Mouse (Mus musculus) small intestine, adult 2 months (tissue): ENCODE measurements around the gene Cib1. TPM values are rescaled to one million over a fixed set of nuclear protein-coding genes. Genes with fewer than 3 reads are reported as not detected.

Source experiments
- H3K27ac ChIP-seq: fragments of 200-500 bp; 2 replicates; pipeline ENCODE4 v1.5.1; 2012; ENCODE audit warnings: low read depth, low read length, control low read depth, inconsistent platforms; ENCODE audit not compliant: insufficient read depth
- H3K27me3 ChIP-seq: fragments of 200-500 bp; 2 replicates; pipeline ENCODE4 v1.6.1; 2012; ENCODE audit warnings: mild to moderate bottlenecking, moderate library complexity, low read length, inconsistent platforms; ENCODE audit not compliant: control insufficient read depth, insufficient read depth
- H3K36me3 ChIP-seq: fragments of 200-500 bp; 2 replicates; pipeline ENCODE4 v1.6.1; 2012; ENCODE audit warnings: mild to moderate bottlenecking, low read length, control low read depth, inconsistent platforms; ENCODE audit not compliant: control insufficient read depth, insufficient read depth
- H3K4me1 ChIP-seq: fragments of 200-500 bp; 2 replicates; pipeline ENCODE4 v1.6.1; 2012; ENCODE audit warnings: low read length, inconsistent platforms, mixed read lengths; ENCODE audit not compliant: control insufficient read depth, insufficient read depth, insufficient read length
- H3K4me3 ChIP-seq: fragments of 200-500 bp; 2 replicates; pipeline ENCODE4 v1.5.1; 2012; ENCODE audit warnings: low read depth, mild to moderate bottlenecking, control low read depth, inconsistent platforms, low read length, moderate library complexity
- CTCF ChIP-seq: fragments of 200-500 bp; IDR thresholded peaks from 2 replicates; pipeline ENCODE4 v1.5.1; 2012; ENCODE audit warnings: low read depth, mild to moderate bottlenecking, control low read depth, inconsistent platforms, low read length, moderate library complexity, mixed read lengths; ENCODE audit not compliant: insufficient replicate concordance, insufficient read length; ENCODE audit errors: extremely low read depth
- POLR2A ChIP-seq: fragments of 200-500 bp; IDR thresholded peaks from 2 replicates; pipeline ENCODE4 v1.6.1; 2012; ENCODE audit warnings: low read depth, mild to moderate bottlenecking, control low read depth, inconsistent platforms, low read length, moderate library complexity
- WGBS: fragments of 180-500 bp; shearing (Covaris S2); methylation state at CpG from one replicate; pipeline ENCODE4 v1.1.7; 2018; 5-methylcytosine and 5-hydroxymethylcytosine counted together
- polyA plus RNA-seq: library from polyadenylated mRNA; depleted of rRNA; stranded (reverse); fragments of >200 nt; gene quantifications from 2 replicates; pipeline ENCODE4 v1.2.3, GENCODE M21; 2012

The Cib1 gene
- polyA plus RNA-seq, 1 experiment = 530 TPM

GRCm38 (mm10) chr7:80197941-80198778, 34.5 kb downstream of the Cib1 start:
- Histone ChIP-seq H3K4me3 (peak overlapping the region; percentile 81), H3K4me1 (peaks cover 42% of the 10 kb centered on the region), H3K36me3 (peaks cover 33% of the 10 kb centered on the region), H3K27ac (peak overlapping the region; percentile 76), H3K27me3 (no peaks in the 10 kb centered on the region)
- under 1% methylated on average over 74 of the region's 74 CpGs for WGBS
- TF ChIP-seq POLR2A = 0 out of 2 replicates have a peak, but pooled peaks have one; percentile 5
- TF ChIP-seq CTCF = no peak

GRCm38 (mm10) chr7:80197371-80197770, 35.2 kb downstream of the Cib1 start:
- Histone ChIP-seq H3K27me3 (no peaks in the 10 kb centered on the region), H3K36me3 (peaks cover 29% of the 10 kb centered on the region), H3K4me3 (no peak overlapping the region), H3K27ac (peak overlapping the region; percentile 76), H3K4me1 (peaks cover 37% of the 10 kb centered on the region)
- 16% methylated on average over 4 of the region's 4 CpGs for WGBS
- TF ChIP-seq CTCF = no peak; the same call in 1 of the 2 replicates
- TF ChIP-seq POLR2A = no peak

DNA sequence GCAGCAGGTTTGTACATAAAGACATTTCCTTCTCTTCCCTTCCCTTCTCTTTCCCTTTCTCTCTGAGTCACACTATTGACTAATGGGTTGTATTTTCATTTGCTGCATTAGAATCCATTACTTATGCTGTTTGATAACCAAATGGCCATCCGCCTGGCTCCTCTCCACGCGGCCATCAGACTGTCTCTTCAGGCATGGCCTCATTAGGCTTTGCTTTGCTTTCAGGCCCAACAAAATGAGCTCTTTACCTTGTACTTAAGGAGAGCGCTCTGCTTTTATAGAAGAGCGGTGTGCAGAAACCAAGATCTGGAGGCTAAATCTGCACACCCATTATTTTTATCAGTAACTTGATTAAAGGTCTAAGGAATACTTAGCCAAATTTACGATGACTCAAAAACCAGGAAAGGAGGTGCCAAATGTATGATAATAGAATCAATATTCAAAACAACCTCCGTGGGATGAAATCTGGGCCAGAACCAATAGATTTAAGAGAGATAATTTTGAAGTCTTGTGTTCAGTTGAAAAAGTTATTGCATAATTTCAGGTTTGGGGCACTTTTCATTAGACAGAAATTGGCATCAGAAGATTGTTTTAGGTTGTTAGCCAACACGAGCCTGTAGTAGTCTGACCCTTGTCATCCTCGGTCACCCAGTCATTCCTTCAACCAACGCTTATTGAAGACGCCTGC, 36.9 kb downstream of the Cib1 start:
- Histone ChIP-seq H3K27me3 (no peaks in the 10 kb centered on the region), H3K4me1 (peaks cover 42% of the 10 kb centered on the region), H3K4me3 (no peak overlapping the region), H3K36me3 (peaks cover 15% of the 10 kb centered on the region), H3K27ac (0 out of 2 replicates have a peak overlapping the region, but pooled peaks have one; percentile 3)
- TF ChIP-seq POLR2A (no peak), CTCF (no peak)
- WGBS = 52% methylated on average over 10 of the region's 11 CpGs

GRCm38 (mm10) chr7:80195146-80195545, 37.5 kb downstream of the Cib1 start:
- peaks cover 45% of the 10 kb centered on the region for H3K4me1 ChIP-seq
- H3K27ac ChIP-seq = no peak overlapping the region
- TF ChIP-seq POLR2A (no peak), CTCF (no peak)
- H3K36me3 ChIP-seq = peaks cover 12% of the 10 kb centered on the region
- no peaks in the 10 kb centered on the region for H3K27me3 ChIP-seq
- WGBS = 93% methylated on average over 5 of the region's 5 CpGs
- no peak overlapping the region for H3K4me3 ChIP-seq

GRCm38 (mm10) chr7:80193941-80194739, 38.5 kb downstream of the Cib1 start:
- 78% methylated on average over 13 of the region's 13 CpGs for WGBS
- peaks cover 42% of the 10 kb centered on the region for H3K4me1 ChIP-seq
- H3K4me3 ChIP-seq = no peak overlapping the region
- H3K27me3 ChIP-seq = no peaks in the 10 kb centered on the region
- H3K36me3 ChIP-seq = peaks cover 7% of the 10 kb centered on the region
- TF ChIP-seq CTCF = no peak
- no peak for TF ChIP-seq POLR2A
- H3K27ac ChIP-seq = no peak overlapping the region; the same call in 1 of the 2 replicates

DNA sequence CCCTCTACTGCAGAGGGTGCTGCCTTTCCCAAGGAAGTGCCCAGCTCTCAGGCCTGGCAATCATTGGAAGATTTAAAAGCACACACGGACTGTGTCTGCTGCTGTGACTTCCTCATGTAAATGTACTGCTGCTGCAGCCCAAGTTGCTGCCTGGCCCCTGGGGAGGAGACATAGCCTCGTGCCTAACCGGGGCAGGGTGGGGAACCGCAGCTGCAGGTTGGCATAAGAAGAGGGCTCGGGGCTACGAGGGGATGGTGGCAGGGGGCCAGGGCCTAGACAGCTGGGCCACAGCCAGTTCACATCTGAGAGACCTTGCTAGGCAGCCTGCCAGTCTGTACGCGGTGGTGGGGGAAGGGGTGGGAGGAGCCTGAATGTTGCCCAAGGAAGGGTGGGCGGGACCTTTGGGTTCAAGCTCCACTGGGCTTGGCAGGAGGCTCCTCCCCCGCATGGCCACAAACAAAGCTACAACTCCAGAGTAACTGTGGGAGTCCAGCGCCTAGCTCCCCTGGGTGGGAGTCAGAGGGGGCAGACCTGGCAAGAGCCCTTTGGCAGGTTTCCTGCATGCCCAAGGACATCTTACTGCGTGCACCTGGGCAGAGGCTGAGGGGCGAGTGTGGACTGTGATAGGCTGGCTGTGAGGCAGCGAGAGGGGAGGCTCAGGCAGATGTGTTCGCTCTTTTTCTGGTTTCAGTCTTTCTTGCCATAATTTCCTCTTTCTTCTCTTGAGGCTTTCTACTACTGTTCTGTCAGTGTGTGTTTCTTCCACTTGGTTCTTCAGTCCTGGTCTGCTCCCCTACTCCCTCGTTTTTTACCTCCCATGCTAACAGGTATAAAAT, 40.2 kb downstream of the Cib1 start:
- Histone ChIP-seq H3K4me1 (peaks cover 42% of the 10 kb centered on the region), H3K27ac (peak overlapping the region; percentile 90)
- WGBS = 4% methylated on average over 16 of the region's 16 CpGs

More for the DNA sequence above, 40.2 kb downstream of the Cib1 start:
- TF ChIP-seq CTCF (no peak), POLR2A (0 out of 2 replicates have a peak, but pooled peaks have one; percentile 2)
- Histone ChIP-seq H3K27me3 (no peaks in the 10 kb centered on the region), H3K36me3 (peaks cover 7% of the 10 kb centered on the region), H3K4me3 (peak overlapping the region; percentile 55)
